Mouse (Mus musculus) kidney, postnatal 14 days (tissue): ENCODE measurements at regions not wholly inside any gene's neighbourhood (a gene's known extent, or its start where the extent isn't known, plus 50 kb on each side); places are given as distances from the start of the nearest gene placed in this dataset.

Experiments used
- DNase-seq: peaks from one replicate; pipeline ENCODE4 v3.0.0; 2022; ENCODE audit warnings: mixed read lengths

DNA sequence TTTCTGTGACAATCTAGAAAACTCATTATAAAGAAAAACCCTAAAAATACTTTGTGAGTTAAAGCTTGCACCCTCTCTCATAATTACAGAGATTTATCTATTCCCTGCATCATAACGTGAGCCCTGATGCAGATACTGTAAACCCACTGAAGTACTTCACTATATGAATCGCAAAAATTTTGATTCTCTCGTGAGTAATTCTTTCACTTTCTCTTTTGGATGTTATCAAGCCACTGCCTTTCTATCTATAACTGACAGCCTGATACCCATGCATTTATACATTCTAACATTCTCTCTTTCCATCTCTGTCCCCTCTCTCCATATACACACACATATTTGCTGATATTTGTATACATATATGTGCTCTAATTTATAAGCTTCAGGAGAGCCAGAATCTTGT, 264.1 kb upstream of the Gm765 start:
- no peak for DNase-seq

DNA sequence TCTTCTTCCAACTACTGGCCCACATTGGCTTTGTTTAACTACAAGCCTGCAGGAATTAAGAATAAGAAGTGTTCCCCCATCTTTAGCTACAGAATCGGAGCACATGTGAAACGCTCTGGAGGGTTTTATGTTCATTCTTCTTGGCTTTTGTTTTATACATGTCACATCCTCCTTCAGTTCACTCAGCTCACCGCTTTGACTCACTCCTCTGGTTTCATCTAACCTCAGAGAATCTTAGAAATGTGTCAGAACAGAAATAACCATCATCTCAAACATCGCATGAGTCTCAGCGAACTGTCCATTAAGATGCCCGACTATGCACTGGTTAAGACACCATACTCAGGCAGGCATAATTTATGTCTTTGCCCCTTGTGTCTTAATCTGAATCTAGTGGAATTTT, 255.1 kb upstream of the Gm765 start:
- DNase-seq, result no peak

DNA sequence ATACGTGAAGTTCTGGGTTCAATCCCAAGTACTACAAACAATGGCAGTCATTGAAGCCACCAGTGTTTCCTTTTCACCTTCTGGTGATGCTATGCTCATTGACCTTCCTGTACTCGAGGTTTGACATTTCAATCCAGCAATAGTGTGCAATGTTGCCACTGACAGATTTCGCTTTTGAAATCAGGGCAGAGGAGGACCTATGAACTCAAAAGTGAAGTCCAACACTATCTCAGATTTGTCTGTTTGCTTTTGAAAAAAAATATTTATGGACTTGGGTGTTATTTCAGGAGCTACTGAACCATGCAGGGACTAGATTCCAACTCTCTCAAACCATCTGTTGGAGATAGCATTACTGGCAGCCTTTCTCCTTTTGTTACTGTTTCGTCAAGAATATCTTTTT, 248.4 kb upstream of the Gm765 start:
- DNase-seq, result no peak

DNA sequence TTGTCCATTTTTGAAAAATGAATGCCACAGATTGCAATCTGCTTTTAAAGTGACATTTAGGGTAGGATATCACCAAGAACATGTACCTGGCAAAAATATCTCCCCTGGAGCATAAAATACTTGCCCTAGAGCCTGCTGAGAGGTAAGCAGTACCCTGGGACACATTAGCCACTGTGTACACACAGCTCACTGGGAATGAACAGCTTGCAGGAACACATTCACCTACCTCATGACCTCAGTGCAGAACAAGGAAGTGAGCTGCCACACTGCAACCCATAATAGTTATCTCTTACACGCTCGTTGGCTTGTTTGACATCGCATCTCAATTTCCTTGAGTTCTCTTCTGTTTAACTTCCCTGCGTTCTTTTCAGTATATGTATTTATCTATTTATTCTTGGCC, 246.4 kb upstream of the Gm765 start:
- no peak for DNase-seq

DNA sequence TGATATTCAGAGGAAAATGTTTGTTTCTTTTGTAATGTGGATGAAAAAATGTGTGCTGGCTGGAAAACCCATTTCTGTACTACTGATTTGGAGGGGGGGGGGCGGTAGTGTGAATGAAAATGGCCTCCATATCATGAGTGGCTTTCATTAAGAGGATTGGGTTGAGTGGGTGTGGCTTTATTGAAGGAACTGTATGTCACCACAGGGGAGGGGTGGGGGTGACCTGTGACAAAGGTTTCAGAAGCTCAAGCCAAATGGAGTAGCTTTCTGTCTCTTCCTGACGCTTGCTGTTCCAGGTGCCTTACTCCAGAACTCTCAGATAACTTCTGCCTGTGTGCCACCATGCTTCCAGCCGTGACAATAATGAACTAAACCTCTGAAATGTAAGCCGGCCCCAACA, 242.0 kb upstream of the Gm765 start:
- DNase-seq, result no peak

DNA sequence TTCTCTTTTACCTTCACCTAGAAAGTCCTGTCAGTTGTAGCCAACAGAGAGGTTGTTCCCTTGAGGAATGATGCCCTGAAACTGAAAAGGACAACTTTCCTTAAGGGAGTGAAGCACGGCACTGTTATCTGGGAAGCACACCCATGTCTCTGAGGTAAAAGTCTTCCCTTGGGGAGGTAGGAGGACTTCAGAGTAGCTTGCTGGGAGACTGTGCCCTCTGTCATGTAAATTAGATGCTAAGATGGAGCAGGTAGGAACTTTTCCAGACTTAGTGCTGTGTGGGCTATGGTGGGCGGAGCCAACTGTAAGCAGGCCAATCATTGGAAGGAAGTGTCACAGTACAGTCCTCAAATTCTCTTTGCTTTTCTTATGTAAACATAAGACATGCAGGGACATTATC, 240.3 kb upstream of the Gm765 start:
- no peak for DNase-seq

DNA sequence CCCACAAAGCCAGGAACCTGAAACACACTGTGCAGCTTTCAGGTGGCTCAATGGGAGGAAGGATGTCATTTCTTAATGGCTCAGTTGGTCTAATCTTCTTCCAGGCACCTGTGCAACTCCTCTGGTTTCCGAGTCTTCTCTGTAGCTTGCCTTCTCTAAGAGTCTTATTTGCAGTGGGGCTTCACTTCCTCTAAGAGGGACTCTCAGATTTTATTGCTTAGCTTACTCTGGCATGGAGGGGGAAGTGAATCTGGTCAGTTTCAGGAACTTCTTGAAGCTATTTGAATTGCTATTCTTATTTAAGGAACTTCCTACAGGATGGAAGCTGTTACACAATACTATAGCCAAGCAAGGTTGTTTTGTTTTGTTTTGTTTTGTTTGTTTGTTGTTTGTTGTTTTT, 232.7 kb upstream of the Gm765 start:
- no peak for DNase-seq

DNA sequence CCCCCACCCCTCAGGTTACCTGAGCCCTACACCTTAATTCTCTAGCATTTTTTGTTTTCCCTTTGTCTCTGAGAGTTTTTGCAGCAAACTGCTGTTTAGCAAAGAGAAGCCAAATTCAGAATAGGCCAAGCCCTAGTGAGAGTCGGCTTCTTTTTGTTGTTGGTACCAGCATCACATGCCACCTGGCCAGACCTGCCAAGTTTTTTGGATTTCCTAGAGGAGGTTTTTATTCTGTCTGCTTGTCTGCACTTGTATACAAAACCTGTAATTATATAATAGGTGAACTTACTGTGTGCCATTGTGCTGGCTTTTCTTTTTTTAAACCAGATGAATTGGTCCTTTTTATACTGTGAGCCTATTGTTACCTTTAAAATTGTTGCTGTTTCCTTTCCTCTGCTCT, 213.1 kb upstream of the Gm765 start:
- DNase-seq, result no peak

DNA sequence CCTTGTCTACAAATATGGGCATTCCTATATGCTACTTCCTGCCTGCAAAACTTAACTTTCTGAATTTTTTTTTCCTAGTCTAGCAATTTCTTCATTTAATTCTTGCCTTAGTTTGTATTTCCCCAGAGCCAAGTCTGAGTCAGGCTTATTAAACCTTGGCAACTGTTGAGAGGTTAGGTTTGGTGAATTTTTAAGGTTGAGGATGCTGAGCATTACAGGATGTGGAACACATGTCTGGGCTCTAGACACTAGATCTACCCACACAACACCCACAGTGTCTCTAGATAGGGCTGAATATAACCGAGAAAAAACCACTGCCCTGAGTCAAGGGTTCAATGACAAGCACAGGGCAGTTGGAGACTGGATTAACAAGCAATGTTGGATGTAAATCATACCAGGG, 211.4 kb upstream of the Gm765 start:
- DNase-seq, result no peak

DNA sequence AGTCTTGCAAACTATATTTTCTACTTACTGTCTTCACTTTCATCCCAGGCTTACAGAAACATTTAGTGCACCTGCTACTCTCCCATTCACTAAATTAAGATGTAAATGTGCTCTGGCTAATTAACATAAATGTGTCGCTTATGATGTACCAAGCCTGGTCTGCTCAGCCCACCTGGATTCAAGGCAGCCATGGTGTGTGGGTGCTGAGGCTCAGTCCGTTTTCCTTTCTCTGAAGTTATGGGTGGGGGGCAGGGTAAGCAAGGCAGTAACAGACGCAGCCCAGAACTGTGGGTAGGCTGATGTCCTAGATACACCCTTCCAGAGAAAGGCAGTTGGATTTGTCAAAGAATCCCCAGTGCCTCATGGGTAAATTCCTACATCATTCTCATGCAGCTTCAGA, 209.2 kb upstream of the Gm765 start:
- no peak for DNase-seq

DNA sequence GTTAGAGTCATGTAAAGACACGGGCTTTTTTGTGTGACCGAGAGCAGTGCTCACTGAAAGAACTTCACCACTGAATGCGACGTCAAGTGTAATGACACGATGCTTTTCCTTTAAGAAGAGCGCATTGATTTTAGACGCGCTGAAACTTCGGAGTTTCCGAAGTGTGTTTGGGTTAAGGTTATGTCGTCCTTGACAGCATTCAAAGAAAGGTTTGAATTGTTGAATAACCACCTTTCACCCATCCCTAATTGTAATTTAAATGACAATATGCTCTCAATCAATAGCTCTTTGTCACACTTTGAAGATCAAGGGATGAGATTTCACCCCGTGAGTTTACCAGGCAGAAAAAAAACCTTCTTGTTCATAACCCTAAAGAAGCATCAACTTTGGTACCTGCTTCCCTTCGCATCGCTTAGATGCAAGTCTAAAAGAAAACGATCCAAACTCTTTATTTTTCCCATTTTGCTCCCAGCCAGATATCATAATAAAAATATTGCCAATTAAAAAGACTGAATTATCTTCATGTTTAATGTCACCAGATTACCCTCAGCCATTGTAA, 184.4 kb upstream of the Gm765 start:
- DNase-seq, result no peak

DNA sequence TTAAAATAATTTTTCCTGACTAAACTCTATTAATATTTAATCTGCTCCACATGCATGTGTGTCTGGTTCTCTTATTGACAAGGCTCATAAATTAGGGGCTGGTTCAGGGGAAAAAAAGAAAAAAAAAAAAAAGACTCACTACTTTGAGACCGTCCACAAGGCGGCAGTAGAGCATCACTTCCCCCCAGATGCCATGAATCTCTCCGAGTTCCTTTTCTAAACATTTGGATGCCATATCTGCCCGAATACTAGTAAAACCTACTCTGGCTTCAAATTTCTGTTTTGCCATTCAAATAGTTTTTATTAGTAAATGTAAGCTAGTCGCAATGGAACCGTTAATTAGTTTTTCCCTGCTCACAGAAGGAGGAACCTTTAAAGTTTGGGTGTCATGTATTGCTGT, 182.7 kb upstream of the Gm765 start:
- peak; percentile 46 for DNase-seq

DNA sequence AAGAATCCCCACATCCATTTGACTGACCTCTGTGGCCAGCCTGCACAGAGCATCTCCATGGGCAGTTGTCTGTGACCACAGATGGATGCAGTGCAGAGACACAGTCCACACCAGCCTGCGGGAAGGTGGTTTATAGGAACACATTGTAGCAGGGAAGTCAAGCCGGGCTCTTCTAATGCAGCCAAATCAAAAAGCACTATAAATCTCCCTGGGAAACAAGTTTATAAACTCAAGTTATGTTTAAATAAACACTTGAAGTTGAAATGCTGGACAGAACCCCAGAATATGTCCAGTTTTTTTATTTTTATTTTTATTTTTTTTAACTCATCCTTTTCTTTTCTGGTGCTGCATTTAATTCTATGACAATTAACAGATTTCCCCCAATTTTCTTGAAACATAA, 182.1 kb upstream of the Gm765 start:
- DNase-seq, result no peak

DNA sequence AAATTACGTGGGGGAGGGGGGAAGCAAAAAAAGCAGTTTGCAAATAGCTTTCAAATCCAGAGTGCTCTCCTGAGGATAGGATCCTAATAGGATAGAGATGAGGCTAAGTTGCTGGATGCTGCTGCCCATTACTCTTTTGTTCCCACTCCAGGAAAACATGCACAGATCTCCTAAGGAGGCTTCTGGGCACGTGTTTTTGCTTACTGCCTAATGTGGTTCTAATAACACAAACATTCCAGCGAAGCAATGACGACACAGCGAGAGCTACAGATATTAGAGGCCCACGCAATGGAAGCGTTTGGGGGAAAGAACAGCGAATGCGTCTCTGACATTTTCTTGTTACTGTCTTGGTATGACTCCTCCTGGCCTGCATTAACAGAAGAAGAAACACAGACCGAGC, 179.0 kb upstream of the Gm765 start:
- DNase-seq, result no peak

DNA sequence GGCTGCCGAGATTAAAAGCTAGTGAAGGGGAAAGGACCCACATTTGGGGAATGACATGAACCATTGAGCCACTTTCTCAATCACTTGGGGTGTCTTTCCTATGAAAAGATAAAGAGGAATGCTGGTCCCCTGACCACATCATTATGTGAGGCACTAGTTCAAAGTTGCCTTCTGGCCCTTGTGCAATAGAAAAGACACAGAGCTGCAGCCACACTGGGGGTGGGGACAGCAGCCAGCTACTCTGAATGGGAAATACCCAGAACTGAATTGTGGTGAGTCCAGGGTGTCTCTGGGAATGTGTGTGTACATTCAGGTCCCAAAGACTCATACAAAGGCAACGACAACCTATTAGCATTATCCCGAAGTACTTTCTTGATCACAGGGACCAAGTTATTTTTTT, 172.3 kb upstream of the Gm765 start:
- no peak for DNase-seq

DNA sequence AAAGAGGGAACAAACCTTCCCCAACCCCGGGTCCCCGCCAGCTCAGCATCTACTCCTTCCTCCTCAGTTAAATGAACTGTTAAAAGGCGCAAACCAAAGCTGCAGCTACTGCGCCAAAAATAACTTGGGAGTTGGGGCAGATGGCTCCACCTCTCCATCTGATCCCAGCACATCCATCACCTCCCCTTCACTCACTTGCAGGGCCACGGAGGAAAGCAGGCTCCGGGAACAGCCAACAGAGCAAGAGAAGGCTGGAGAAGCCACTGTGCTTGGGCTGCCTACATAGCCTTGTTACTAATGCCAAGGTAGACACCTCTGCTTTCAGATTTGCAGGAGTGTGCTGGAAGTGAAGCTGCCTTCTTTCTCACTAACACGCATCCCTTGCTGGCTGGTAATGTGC, 171.8 kb upstream of the Gm765 start:
- DNase-seq, result no peak

DNA sequence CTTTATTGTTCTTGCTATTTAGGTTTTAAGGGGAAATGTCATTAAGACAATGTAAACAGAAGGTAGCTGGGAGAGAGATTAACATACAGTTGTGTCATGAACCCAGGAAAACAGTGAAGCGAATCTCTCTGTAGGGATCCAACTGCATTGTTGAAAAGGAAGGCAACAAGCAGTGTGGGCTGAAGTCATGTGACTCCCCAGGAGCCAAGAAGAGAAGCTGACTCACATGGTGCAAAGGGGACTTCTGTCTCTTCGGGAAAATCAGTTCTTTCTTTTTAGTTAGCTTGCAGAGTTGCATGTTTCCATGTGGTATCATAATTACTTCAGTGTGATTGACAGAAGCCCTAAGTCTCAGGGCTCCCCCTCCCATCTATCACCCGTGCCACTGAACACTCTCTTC, 170.7 kb upstream of the Gm765 start:
- no peak for DNase-seq

DNA sequence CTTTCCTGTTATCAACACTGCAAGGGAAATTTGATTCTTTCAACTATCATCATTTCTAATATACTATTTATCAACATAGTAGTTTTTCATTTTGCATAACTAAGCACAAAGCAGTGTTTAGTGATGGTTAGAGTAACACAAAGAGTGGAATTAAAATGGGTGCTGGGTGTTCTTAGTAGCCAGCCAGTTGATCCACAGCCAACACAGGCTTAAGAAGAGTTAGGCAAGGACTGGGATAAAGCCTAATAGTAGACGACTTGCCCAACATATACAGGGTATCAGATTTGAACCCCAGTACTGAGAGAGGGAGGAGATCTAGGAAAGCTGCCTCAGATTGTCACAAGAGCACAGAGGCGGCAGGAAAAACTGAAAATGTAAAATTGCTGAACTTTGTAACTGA, 160.2 kb upstream of the Gm765 start:
- DNase-seq, result no peak

DNA sequence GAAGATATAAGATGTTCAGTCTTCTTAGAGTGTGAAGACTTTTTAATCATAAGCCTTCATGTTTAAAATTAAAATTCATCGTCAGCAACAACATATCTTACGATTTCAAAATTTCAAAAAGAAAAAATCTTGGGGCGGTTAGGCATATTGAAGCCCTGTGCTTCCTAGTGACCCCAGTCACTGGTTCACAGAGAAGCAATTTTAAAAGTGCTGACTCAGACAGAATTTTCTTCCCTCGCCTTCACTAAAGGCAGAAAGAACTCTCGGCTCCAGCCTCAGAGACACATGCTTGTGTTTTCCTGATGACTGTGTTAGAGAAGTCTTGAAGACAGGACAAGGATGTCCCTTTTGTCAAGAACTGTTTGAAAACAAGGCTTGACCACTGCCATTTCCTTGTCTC, 157.2 kb upstream of the Gm765 start:
- no peak for DNase-seq

DNA sequence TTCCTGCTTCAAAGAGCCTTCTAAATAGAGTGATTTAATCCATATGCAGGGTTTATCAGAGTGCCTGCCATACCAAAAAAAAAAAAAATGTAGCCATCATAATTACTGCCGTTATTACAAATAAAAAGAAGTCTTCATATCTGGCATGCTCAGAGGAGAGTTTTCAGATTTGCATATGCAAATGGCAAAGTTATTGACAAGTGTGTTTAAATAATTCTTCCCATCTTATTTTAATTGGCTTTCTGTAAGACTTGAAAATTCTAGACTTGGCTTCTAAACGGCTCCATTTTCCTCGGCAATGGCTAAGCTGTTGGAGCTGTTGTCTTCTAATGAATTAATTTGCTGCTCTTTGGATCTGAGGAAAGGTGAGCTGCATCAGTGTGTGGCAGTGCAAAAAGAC, 144.1 kb upstream of the Gm765 start:
- DNase-seq, result no peak

DNA sequence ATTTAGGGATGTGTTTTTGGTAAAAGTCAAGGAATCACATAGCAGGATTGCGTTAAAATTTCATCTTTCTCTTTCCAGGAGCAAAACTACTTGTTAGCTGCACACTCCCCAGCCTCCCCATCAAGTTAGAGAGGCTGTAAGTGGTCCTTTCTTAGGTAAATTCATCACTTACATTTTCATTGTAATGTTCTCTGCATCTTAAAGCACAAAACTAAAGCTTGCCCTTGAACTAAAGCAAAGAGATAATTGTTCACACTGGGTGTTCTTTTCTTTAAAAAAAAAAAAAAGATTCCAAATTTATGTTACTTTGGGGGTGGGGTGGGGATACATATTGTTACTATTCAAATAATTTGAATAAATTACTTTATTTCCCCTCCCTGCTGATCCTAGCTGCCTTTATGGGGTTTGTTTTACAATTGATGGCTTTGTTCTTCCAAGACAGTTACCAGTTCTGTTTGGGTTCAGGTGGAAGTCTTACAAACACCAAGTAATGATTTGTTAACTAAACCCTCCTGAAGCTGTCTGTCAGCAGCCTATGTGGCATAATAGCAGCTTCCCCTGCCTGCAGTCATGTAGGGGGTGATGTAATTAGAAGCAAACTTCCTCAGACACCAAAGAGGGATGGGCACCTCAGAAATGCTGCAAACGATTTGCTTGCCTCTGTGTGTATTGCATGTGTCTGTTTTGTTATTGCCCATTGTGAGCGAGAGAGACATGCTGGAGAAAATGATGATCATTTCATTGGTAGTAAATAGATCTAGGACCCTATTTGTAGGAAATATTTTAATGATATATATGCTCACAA, 141.0 kb upstream of the Gm765 start:
- no peak for DNase-seq

DNA sequence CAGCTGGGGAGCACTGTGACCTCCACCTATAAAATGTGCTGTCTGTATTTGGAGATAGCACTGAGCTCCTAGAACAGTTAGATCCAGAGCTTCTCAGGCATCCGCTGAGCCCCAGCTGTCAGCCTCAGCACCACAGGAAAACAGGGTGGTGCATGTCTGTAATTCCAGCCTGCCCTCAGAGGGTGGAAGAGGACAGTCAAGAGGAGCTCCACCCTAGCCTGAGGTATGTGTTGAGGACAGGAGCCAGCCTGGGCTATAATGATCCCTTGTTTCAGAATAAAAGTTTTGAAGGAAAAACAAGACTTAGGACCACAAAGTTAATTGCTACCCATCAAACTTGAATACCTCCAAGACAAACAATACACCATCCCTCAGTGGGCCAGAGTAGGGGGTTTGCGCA, 139.8 kb upstream of the Gm765 start:
- no peak for DNase-seq

DNA sequence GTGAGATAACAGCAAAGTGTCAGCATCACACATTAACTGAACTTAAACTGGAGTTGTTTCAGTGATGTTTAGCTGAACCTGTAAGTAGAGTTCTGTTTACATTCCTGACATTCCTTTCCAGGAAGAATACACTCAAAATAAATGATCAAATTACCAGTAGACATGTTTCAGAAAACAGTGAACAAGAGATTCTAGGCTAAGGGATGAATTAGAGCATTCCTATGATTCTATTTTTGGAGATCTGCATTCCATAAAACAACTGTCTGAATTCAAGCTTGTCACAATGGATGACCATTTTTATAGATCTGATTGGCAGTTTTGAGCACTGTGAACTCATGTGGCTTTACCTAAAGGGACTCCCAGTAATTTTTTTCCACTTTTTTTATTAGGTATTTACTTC, 125.0 kb upstream of the Gm765 start:
- DNase-seq, result no peak

DNA sequence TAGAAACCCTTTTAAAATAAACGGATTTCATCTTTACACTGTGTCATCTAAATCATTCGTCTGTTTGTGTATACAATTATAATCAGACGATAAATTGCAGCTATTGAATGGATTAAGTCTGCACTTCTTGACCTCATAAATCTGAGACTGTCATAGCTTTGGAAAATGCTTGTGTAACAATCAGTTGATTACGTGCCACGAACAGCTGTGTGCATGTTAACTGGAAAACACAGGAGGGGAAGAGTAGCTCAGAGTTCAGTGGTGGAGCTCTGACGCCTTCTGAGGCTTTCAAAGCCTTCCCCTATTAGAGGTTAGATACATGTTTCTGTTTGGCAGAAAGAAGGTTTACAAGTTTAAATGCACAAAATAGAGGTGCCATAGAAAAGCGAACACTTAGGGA, 109.7 kb upstream of the Gm765 start:
- no peak for DNase-seq

DNA sequence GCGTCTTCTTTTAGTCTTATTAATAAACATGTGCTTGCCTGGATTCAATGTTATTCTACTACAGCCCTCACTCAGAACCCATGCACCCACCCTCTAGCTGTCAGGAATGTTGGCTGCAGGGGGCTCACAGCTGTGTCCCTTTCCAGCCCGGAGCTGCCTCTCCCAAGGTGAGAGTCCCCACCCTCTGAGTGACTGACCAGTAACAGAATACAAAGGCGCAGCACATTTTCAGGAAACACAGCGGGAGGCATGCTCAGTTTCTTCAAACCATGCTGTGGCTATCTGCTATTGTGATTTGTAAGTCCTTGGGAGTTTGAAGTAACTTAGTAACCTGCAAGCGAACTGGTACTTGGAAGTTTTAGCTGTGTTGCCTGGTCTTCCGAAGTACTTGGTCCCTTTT, 93.1 kb upstream of the Gm765 start:
- no peak for DNase-seq
